Mouse (Mus musculus) embryonic facial prominence, embryonic 11.5 days (tissue): ENCODE measurements at regions not wholly inside any gene's neighbourhood (a gene's known extent, or its start where the extent isn't known, plus 50 kb on each side); places are given as distances from the start of the nearest gene placed in this dataset.

ENCODE experiments used
- ATAC-seq: fragments of 200-750 bp; cut with Nextera tagmentation; replicated peaks from 2 replicates; pipeline ENCODE4 v1.8.0; 2017; ENCODE audit warnings: low read depth; ENCODE audit not compliant: insufficient number of reproducible peaks, low FRiP score, low TSS enrichment
- DNase-seq: peaks from one replicate; pipeline ENCODE4 v3.0.0-alpha.2; 2015; ENCODE audit warnings: low spot score
- H3K27ac ChIP-seq: fragments of 300-500 bp; sonication (generic); replicated peaks from 2 replicates; pipeline ENCODE4 v1.5.1; 2014; ENCODE audit warnings: mild to moderate bottlenecking, low read depth, low read length, control low read depth
- H3K27me3 ChIP-seq: fragments of 300-500 bp; sonication (generic); 2 replicates; pipeline ENCODE4 v1.6.1; 2014; ENCODE audit warnings: mild to moderate bottlenecking, low read length, moderate library complexity, mixed read lengths; ENCODE audit not compliant: control insufficient read depth, insufficient read depth
- H3K36me3 ChIP-seq: fragments of 300-500 bp; sonication (generic); replicated peaks from 2 replicates; pipeline ENCODE4 v1.6.1; 2014; ENCODE audit warnings: low read depth, mild to moderate bottlenecking, low read length, moderate library complexity, mixed read lengths; ENCODE audit not compliant: control insufficient read depth, insufficient read depth
- H3K4me1 ChIP-seq: fragments of 300-500 bp; sonication (generic); 2 replicates; pipeline ENCODE4 v1.6.1; 2014; ENCODE audit warnings: low read length, mixed read lengths; ENCODE audit not compliant: control insufficient read depth, insufficient read depth
- H3K4me2 ChIP-seq: fragments of 300-500 bp; sonication (generic); 2 replicates; pipeline ENCODE4 v1.6.1; 2014; ENCODE audit warnings: low read depth, mild to moderate bottlenecking, control low read depth, low read length, moderate library complexity
- H3K4me3 ChIP-seq: fragments of 300-500 bp; sonication (generic); 2 replicates; pipeline ENCODE4 v1.5.1; 2014; ENCODE audit warnings: low read depth, low read length, control low read depth
- H3K9ac ChIP-seq: fragments of 300-500 bp; sonication (generic); replicated peaks from 2 replicates; pipeline ENCODE4 v1.6.1; 2014; ENCODE audit warnings: mild to moderate bottlenecking, control low read depth, low read length
- H3K9me3 ChIP-seq: fragments of 300-500 bp; sonication (generic); replicated peaks from 2 replicates; pipeline ENCODE4 v1.6.1; 2016; ENCODE audit warnings: mild to moderate bottlenecking, low read length, inconsistent platforms, mixed read lengths; ENCODE audit not compliant: control insufficient read depth
- WGBS: fragments of 180-500 bp; shearing (Covaris S2); extraction: QIAGEN DNeasy Blood & Tissue Kit; methylation state at CpG from one replicate; pipeline ENCODE4 v1.1.7; 2014; 5-methylcytosine and 5-hydroxymethylcytosine counted together

DNA sequence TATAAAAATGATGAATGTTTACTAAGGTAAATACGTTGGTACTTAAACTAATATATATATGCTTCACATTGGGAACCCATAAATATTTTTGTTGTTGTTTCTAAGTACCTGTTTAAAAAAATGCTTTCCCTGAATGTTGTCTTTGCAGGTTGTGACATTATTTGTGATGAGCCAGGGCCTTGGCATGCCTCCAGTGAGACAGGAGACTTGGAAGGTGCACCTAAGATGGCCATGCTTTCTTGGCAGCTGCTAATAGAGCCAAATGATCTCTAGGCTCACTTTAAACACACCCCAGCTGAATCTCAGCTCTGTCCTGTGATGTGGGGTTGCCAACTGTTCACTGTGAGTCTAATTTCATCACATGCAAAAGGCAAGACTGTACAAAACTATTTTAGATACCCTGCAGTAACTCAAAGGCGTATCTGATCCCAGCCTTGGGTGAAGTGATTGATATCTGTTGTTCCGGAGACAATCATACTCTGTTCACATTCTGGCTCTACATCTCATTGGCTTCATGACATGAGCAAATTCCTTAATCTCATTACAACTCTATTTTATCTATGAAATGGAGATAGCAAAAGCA, 197.8 kb upstream of the P2ry1 start:
- WGBS, result 91% methylated on average over 3 of the region's 3 CpGs
- DNase-seq (no peak), ATAC-seq (no peak)
- Histone ChIP-seq H3K36me3 (no peaks in the 10 kb centered on the region), H3K27me3 (no peaks in the 10 kb centered on the region), H3K27ac (no peak overlapping the region), H3K4me2 (no peak overlapping the region), H3K9me3 (no peaks in the 10 kb centered on the region), H3K4me3 (no peak overlapping the region), H3K4me1 (no peaks in the 10 kb centered on the region), H3K9ac (no peak overlapping the region)

DNA sequence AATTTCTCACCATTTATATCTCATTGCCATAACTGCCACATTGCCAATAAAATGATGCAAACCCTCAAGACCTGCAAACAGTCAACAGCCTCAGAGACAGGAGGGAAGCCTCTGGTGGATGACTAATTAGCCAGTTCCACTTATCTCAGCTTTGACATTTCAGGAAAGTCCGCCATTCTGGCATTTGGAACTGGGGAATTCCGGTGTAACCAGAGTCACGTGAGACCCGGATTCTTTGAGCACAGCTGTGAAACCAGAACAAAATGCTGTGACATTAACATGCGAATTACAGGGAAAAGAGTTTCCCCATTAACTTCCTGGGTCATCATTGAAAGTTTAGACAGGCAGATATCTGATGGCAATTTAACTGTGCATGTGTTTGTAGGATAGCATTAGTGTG, 190.7 kb upstream of the P2ry1 start:
- Histone ChIP-seq H3K9ac (no peak overlapping the region), H3K4me1 (no peaks in the 10 kb centered on the region), H3K36me3 (no peaks in the 10 kb centered on the region), H3K27ac (no peak overlapping the region), H3K27me3 (no peaks in the 10 kb centered on the region), H3K4me2 (no peak overlapping the region), H3K4me3 (no peak overlapping the region), H3K9me3 (no peaks in the 10 kb centered on the region)
- DNase-seq, result peak; percentile 17
- no peak for ATAC-seq
- 53% methylated on average over 5 of the region's 5 CpGs for WGBS

DNA sequence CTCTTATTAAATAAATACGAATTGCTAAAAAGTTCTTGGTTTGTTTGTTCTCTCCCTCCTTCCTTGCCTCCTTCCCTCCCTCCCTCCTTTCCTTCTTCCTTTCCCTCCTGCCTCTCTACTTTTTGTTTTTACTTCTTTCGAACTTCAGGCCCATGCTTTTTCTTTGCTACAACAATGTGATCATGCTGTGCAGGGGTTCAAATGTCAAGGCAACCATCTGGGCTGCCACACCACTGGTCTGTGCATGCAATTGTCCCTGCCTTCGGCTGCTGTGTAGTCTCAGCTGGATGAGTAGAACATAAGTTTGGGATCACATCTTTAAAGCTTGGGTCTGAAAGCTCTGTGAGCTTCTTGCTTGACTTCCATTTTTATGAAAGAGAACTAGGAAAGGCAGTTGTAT, 189.1 kb upstream of the P2ry1 start:
- DNase-seq, result no peak

DNA sequence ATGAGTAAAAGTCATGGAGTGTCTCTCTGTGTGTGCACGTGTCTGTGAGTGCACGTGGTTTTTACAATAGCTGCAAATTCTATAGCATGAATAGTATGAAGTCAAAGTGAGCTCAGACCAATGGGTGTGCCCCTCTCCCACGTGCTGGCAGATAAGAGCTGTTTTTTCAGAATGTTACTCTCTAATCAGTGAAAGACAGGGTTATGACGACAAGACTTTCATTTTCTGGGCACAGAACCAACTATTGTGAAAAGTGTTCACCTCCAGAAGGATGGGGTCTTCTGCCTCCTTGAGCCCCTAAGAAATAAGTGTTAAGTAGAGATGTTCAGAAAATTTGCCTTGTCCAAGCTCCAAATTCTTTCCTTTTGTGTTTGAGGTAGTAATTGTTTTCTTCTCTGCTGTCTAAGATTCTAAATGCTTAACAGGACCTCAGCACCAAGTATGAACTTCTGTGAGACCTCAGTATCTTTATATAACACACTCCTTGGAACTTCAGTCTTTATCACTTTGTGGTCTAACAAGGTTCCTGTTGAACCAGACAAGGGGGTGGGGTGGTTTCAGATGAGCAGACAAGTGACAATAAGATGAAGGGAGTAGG, 182.8 kb upstream of the P2ry1 start:
- DNase-seq (no peak), ATAC-seq (no peak)
- H3K27ac ChIP-seq, result no peak overlapping the region

More for the DNA sequence above, 189.1 kb upstream of the P2ry1 start:
- 44% methylated on average over 3 of the region's 3 CpGs for WGBS
- H3K9me3 ChIP-seq, result no peaks in the 10 kb centered on the region
- H3K36me3 ChIP-seq, result no peaks in the 10 kb centered on the region
- H3K9ac ChIP-seq, result no peak overlapping the region
- no peak overlapping the region for H3K4me2 ChIP-seq
- H3K27ac ChIP-seq, result no peak overlapping the region
- no peaks in the 10 kb centered on the region for H3K4me1 ChIP-seq
- H3K27me3 ChIP-seq, result no peaks in the 10 kb centered on the region
- ATAC-seq, result no peak
- H3K4me3 ChIP-seq, result no peak overlapping the region

DNA sequence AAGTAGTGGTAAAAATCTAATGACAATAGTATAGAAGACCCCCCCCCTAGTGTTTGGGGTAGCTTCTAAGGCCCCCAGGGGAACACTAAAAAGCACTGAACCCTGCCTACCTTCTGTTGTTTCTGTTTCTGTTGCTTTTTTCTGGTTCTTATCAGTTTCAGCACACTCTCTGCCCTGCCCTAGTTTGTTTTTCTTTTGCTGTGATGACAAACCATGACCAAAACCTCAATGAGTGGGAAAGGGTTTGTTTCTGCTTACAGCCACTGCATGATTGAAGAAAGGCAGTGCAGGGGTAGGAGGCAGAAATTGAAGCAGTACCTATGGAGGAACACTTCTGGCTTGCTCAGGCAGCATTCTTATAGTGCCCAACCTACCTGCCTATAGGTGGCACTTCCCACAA, 181.1 kb upstream of the P2ry1 start:
- no peak overlapping the region for H3K4me3 ChIP-seq
- H3K4me2 ChIP-seq, result no peak overlapping the region
- no peak overlapping the region for H3K9ac ChIP-seq
- no peak overlapping the region for H3K27ac ChIP-seq
- no peaks in the 10 kb centered on the region for H3K9me3 ChIP-seq
- ATAC-seq (no peak), DNase-seq (no peak)
- H3K36me3 ChIP-seq, result no peaks in the 10 kb centered on the region
- no peaks in the 10 kb centered on the region for H3K4me1 ChIP-seq
- H3K27me3 ChIP-seq, result no peaks in the 10 kb centered on the region

More for the DNA sequence above, 182.8 kb upstream of the P2ry1 start:
- no peaks in the 10 kb centered on the region for H3K9me3 ChIP-seq
- H3K4me3 ChIP-seq, result no peak overlapping the region
- no peaks in the 10 kb centered on the region for H3K4me1 ChIP-seq
- no peak overlapping the region for H3K4me2 ChIP-seq
- H3K36me3 ChIP-seq, result no peaks in the 10 kb centered on the region
- no peak overlapping the region for H3K9ac ChIP-seq
- no peaks in the 10 kb centered on the region for H3K27me3 ChIP-seq
- WGBS, result 77% methylated on average over 4 of the region's 4 CpGs

DNA sequence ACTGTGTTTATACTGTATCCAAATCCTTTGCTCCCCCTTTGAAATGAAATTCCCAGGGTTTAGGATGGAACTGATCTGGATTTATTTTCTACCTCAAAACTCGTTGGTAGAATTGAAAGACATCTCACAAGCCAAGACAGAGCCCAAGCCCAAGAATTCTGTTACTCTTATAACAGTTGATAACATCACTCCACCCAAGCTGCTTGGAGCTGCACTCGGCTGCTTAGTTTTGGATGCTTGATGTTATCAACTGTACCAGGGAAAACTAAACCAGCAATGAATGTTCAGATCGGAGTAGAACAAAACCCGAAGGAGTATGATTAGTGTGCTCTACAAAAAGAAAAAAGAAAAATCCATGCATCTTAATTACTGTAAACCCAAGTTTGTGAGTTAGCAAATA, 175.8 kb upstream of the P2ry1 start:
- Histone ChIP-seq H3K4me1 (no peaks in the 10 kb centered on the region), H3K4me2 (no peak overlapping the region), H3K9me3 (no peaks in the 10 kb centered on the region), H3K9ac (no peak overlapping the region), H3K36me3 (no peaks in the 10 kb centered on the region), H3K27ac (no peak overlapping the region), H3K4me3 (no peak overlapping the region), H3K27me3 (no peaks in the 10 kb centered on the region)
- no peak for DNase-seq
- no peak for ATAC-seq
- WGBS, result 68% methylated on average over 4 of the region's 4 CpGs

DNA sequence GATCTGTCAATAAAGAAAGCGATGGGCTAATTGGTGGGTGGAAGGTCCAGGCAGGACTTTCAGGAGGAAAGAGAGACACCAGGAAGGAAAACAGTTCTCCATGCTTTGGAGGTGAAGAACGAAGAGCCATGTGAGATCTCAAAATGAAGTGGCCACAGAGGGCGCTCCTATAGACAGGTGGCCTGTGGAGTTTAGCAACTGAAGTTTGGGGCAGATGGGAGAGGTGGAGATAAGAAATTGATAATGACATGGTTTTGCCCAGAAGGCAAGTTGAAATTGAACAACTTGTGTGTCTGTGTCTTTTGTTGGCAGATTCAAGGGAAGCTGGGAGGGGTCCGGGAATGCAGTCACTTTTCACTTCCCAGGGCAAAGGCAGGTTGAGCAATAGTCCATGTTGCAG, 170.2 kb upstream of the P2ry1 start:
- DNase-seq, result no peak
- ATAC-seq, result no peak
- no peak overlapping the region for H3K27ac ChIP-seq
- H3K9me3 ChIP-seq, result no peaks in the 10 kb centered on the region
- no peak overlapping the region for H3K4me2 ChIP-seq
- H3K9ac ChIP-seq, result no peak overlapping the region
- H3K36me3 ChIP-seq, result no peaks in the 10 kb centered on the region
- WGBS, result 83% methylated on average over 4 of the region's 4 CpGs
- H3K27me3 ChIP-seq, result no peaks in the 10 kb centered on the region
- H3K4me3 ChIP-seq, result no peak overlapping the region
- no peaks in the 10 kb centered on the region for H3K4me1 ChIP-seq

DNA sequence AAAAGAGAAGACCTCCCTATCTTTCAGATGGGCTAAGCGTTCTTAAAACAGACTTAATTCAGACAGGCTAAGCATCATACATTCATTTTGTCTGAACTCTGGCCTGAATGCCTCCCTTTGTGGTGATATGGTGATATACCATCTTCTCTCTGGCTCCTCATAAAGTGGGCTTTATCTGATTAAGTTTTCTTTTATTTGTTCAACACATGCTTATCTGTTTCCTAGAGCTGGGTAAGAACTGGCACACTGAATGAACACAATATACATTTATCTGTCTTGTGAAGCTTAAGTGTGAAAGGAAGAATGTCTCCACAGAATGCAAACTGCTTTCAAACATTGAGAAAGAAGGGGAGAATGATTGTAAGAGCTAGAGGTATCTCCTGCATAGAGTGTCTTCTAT, 160.7 kb upstream of the P2ry1 start:
- no peak overlapping the region for H3K4me3 ChIP-seq
- H3K4me1 ChIP-seq, result no peaks in the 10 kb centered on the region
- H3K27ac ChIP-seq, result no peak overlapping the region
- H3K9me3 ChIP-seq, result no peaks in the 10 kb centered on the region
- WGBS, result 93% methylated on average over 1 of the region's 1 CpGs
- no peaks in the 10 kb centered on the region for H3K27me3 ChIP-seq
- no peak overlapping the region for H3K4me2 ChIP-seq
- DNase-seq (no peak), ATAC-seq (no peak)
- no peak overlapping the region for H3K9ac ChIP-seq
- no peaks in the 10 kb centered on the region for H3K36me3 ChIP-seq
